Mouse (Mus musculus) spleen, adult 2 months (tissue): ENCODE results near the gene Usp30. TPM values are rescaled to one million over a fixed set of nuclear protein-coding genes. Genes with fewer than 3 reads are reported as not detected.

Experiments used
- DNase-seq, 2 experiments: peaks; one replicate each; pipeline versions ENCODE4 v3.0.0 to v3.0.0-alpha.2; 2012 to 2021; ENCODE audit warnings: low spot score in 2 of 2, low read depth in 1 of 2
- H3K27ac ChIP-seq: fragments of 200-500 bp; 2 replicates; pipeline ENCODE4 v1.5.1; 2012; ENCODE audit warnings: low read length, inconsistent platforms; ENCODE audit not compliant: insufficient read depth
- H3K27me3 ChIP-seq: fragments of 200-500 bp; 2 replicates; pipeline ENCODE4 v1.6.1; 2012; ENCODE audit warnings: mild to moderate bottlenecking, moderate library complexity, low read length, inconsistent platforms; ENCODE audit not compliant: control insufficient read depth, insufficient read depth
- H3K36me3 ChIP-seq: fragments of 200-500 bp; 2 replicates; pipeline ENCODE4 v1.6.1; 2012; ENCODE audit warnings: mild to moderate bottlenecking, low read length, inconsistent platforms; ENCODE audit not compliant: control insufficient read depth, insufficient read depth
- H3K4me1 ChIP-seq: fragments of 200-500 bp; 2 replicates; pipeline ENCODE4 v1.6.1; 2011; ENCODE audit warnings: inconsistent platforms; ENCODE audit not compliant: control insufficient read depth, insufficient read depth, insufficient read length
- H3K4me3 ChIP-seq: fragments of 200-500 bp; 2 replicates; pipeline ENCODE4 v1.5.1; 2011; ENCODE audit warnings: mild to moderate bottlenecking, inconsistent platforms; ENCODE audit not compliant: insufficient read depth, insufficient read length; ENCODE audit errors: extremely low read depth
- CTCF ChIP-seq: fragments of 200-500 bp; IDR thresholded peaks from 2 replicates; pipeline ENCODE4 v1.5.1; 2011; ENCODE audit warnings: mild to moderate bottlenecking, inconsistent platforms; ENCODE audit not compliant: insufficient read depth, insufficient read length, insufficient replicate concordance; ENCODE audit errors: extremely low read depth
- POLR2A ChIP-seq: fragments of 200-500 bp; IDR thresholded peaks from 2 replicates; pipeline ENCODE4 v1.6.1; 2011; ENCODE audit warnings: low read depth, low read length, inconsistent platforms
- WGBS: fragments of 180-500 bp; shearing (Covaris S2); methylation state at CpG from one replicate; pipeline ENCODE4 v1.1.7; 2018; 5-methylcytosine and 5-hydroxymethylcytosine counted together
- polyA plus RNA-seq: library from polyadenylated mRNA; depleted of rRNA; stranded (reverse); fragments of >200 nt; gene quantifications from 2 replicates; pipeline ENCODE4 v1.2.3, GENCODE M21; 2012

The Usp30 gene
- polyA plus RNA-seq, 1 experiment = 14.0 TPM

- 0 out of 2 replicates have a peak overlapping the region, but pooled peaks have one; percentile 5 for H3K27ac ChIP-seq
- TF ChIP-seq CTCF = no peak
- TF ChIP-seq POLR2A = no peak
- no peak overlapping the region for H3K4me3 ChIP-seq
- H3K27me3 ChIP-seq = no peaks in the 10 kb centered on the region
- H3K36me3 ChIP-seq = peaks cover 6% of the 10 kb centered on the region
- DNase-seq = no peak
- H3K4me1 ChIP-seq = no peaks in the 10 kb centered on the region
- WGBS = 80% methylated on average over 9 of the region's 9 CpGs
Observed at GRCm38 (mm10) chr5:114139175-114139574, 73.9 kb downstream of the Usp30 start.

- no peak within 1 kb of the TSS for H3K4me3 ChIP-seq
- 48% methylated on average over 19 of the region's 19 CpGs for WGBS
- no peaks in the 10 kb centered on the region for H3K36me3 ChIP-seq
- H3K27me3 ChIP-seq = no peaks in the 10 kb centered on the region
- DNase-seq = no peak
- no peaks in the 10 kb centered on the region for H3K4me1 ChIP-seq
- TF ChIP-seq POLR2A = no peak
- no peak for TF ChIP-seq CTCF
- no peak within 1 kb of the TSS for H3K27ac ChIP-seq
Observed at GRCm38 (mm10) chr5:114146028-114146888, 81.0 kb downstream of the Usp30 start, which contains the start of gene Acacb. Gene Acacb (plus strand): TSS chr5:114146535.

GRCm38 (mm10) chr5:114147043-114147972 is 82.0 kb downstream of the Usp30 start:
- DNase-seq = no peak
- H3K27me3 ChIP-seq = no peaks in the 10 kb centered on the region
- H3K4me1 ChIP-seq = no peaks in the 10 kb centered on the region
- H3K4me3 ChIP-seq = no peak overlapping the region
- no peaks in the 10 kb centered on the region for H3K36me3 ChIP-seq
- H3K27ac ChIP-seq = no peak overlapping the region
- WGBS = 88% methylated on average over 14 of the region's 14 CpGs
- no peak for TF ChIP-seq CTCF
- TF ChIP-seq POLR2A = no peak

- H3K4me3 ChIP-seq = no peak overlapping the region
- 77% methylated on average over 12 of the region's 12 CpGs for WGBS
- DNase-seq = no peak
Observed at GRCm38 (mm10) chr5:114152359-114153092, 87.3 kb downstream of the Usp30 start.

GRCm38 (mm10) chr5:114153490-114153889 is 88.2 kb downstream of the Usp30 start:
- Histone ChIP-seq H3K27ac (no peak overlapping the region), H3K4me1 (no peaks in the 10 kb centered on the region), H3K4me3 (no peak overlapping the region), H3K36me3 (no peaks in the 10 kb centered on the region), H3K27me3 (no peaks in the 10 kb centered on the region)
- DNase-seq = no peak
- WGBS = 36% methylated on average over 12 of the region's 12 CpGs
- TF ChIP-seq CTCF = no peak
- no peak for TF ChIP-seq POLR2A

More at GRCm38 (mm10) chr5:114152359-114153092, 87.3 kb downstream of the Usp30 start:
- Histone ChIP-seq H3K36me3 (no peaks in the 10 kb centered on the region), H3K4me1 (no peaks in the 10 kb centered on the region), H3K27ac (no peak overlapping the region), H3K27me3 (no peaks in the 10 kb centered on the region)
- no peak for TF ChIP-seq CTCF
- TF ChIP-seq POLR2A = no peak

GRCm38 (mm10) chr5:114154765-114155164 is 89.5 kb downstream of the Usp30 start:
- H3K27ac ChIP-seq = no peak overlapping the region
- WGBS = 88% methylated on average over 5 of the region's 5 CpGs

More at GRCm38 (mm10) chr5:114154765-114155164, 89.5 kb downstream of the Usp30 start:
- H3K4me1 ChIP-seq = no peaks in the 10 kb centered on the region
- H3K27me3 ChIP-seq = no peaks in the 10 kb centered on the region
- no peaks in the 10 kb centered on the region for H3K36me3 ChIP-seq
- TF ChIP-seq POLR2A = no peak
- no peak for TF ChIP-seq CTCF
- no peak overlapping the region for H3K4me3 ChIP-seq
- DNase-seq = no peak
